Mouse (Mus musculus): ENCODE results near the gene Car4.

Gene Car4

GRCm38 (mm10) chr11:85013121-85013520 lies 55.5 kb downstream of the Car4 start:
- DNase-seq (ENCODE audit: low read depth): peak; percentile 11

All from c-Kit-positive CD71-positive TER-119-negative erythroid progenitor cells, embryonic 14.5 days (primary cell).